Mouse (Mus musculus) stomach, postnatal 0 days (tissue): ENCODE data around the gene Rxrb. TPM values are rescaled to one million over a fixed set of nuclear protein-coding genes. Genes with fewer than 3 reads are reported as not detected.
A peak's percentile ranks its signal among the peaks of the same experiment; 100 is the strongest.

Experiments used
- ATAC-seq: fragments of 200-750 bp; cut with Nextera tagmentation; 2 replicates; pipeline ENCODE4 v1.8.0; 2017; ENCODE audit not compliant: low FRiP score, low TSS enrichment
- DNase-seq: peaks from one replicate; pipeline ENCODE4 v3.0.0-alpha.2; 2016; ENCODE audit warnings: low spot score
- H3K27ac ChIP-seq: fragments of 300-500 bp; sonication (generic); replicated peaks from 2 replicates; pipeline ENCODE4 v1.5.1; 2014; ENCODE audit warnings: mild to moderate bottlenecking, control low read depth
- H3K27me3 ChIP-seq: fragments of 300-500 bp; sonication (generic); 2 replicates; pipeline ENCODE4 v1.6.1; 2014; ENCODE audit warnings: low read length; ENCODE audit not compliant: control insufficient read depth, insufficient read depth
- H3K36me3 ChIP-seq: fragments of 300-500 bp; sonication (generic); 2 replicates; pipeline ENCODE4 v1.6.1; 2014; ENCODE audit warnings: low read length, mixed read lengths; ENCODE audit not compliant: control insufficient read depth, insufficient read depth
- H3K4me1 ChIP-seq: fragments of 300-500 bp; sonication (generic); replicated peaks from 2 replicates; pipeline ENCODE4 v1.6.1; 2014; ENCODE audit warnings: antibody characterized with exemption; ENCODE audit not compliant: control insufficient read depth, insufficient read depth
- H3K4me2 ChIP-seq: fragments of 300-500 bp; sonication (generic); replicated peaks from 2 replicates; pipeline ENCODE4 v1.6.1; 2014; ENCODE audit warnings: low read depth, mild to moderate bottlenecking, control low read depth, moderate library complexity
- H3K4me3 ChIP-seq: fragments of 300-500 bp; sonication (generic); 2 replicates; pipeline ENCODE4 v1.5.1; 2014; ENCODE audit warnings: low read depth, low read length, control low read depth
- H3K9ac ChIP-seq: fragments of 300-500 bp; sonication (generic); 2 replicates; pipeline ENCODE4 v1.6.1; 2014; ENCODE audit warnings: mild to moderate bottlenecking, low read length, control low read depth, mixed read lengths
- H3K9me3 ChIP-seq: fragments of 300-500 bp; sonication (generic); 2 replicates; pipeline ENCODE4 v1.6.1; 2016; ENCODE audit warnings: low read length; ENCODE audit not compliant: control insufficient read depth
- CTCF ChIP-seq: IDR thresholded peaks from 2 replicates; pipeline ENCODE4 v1.5.1; 2016; ENCODE audit warnings: antibody characterized with exemption, low read depth, mild to moderate bottlenecking, moderate library complexity
- EP300 ChIP-seq: optimal IDR thresholded peaks from 2 replicates; pipeline ENCODE3; 2016; ENCODE audit warnings: antibody characterized with exemption
- WGBS: fragments of 180-500 bp; shearing (Covaris S2); extraction: QIAGEN DNeasy Blood & Tissue Kit; methylation state at CpG from one replicate; pipeline ENCODE4 v1.1.7; 2014; 5-methylcytosine and 5-hydroxymethylcytosine counted together
- microRNA counts: library from miRNA; unstranded; fragments of <30 nt; microRNA quantifications from one replicate; lab custom pipeline; 2015
- microRNA-seq: library from miRNA; unstranded; fragments of <30 nt; microRNA quantifications from one replicate; pipeline ENCODE4, GENCODE M21; 2016
- polyA plus RNA-seq: library from polyadenylated mRNA; unstranded; fragments of >200 nt; fragmentation: Nextera tagmentation; extraction: Ambion mirVana; gene quantifications from 2 replicates; pipeline ENCODE4 v1.2.1, GENCODE M21; 2015

Gene Rxrb
- polyA plus RNA-seq, 1 experiment from 2014 or later, result 25.0 TPM

GRCm38 (mm10) chr17:34079002-34079401, 47.4 kb downstream of the Rxrb start:
- WGBS, result 87% methylated on average over 11 of the region's 11 CpGs
- Histone ChIP-seq H3K4me1 (no peaks in the 10 kb centered on the region), H3K36me3 (no peaks in the 10 kb centered on the region), H3K9me3 (no peaks in the 10 kb centered on the region), H3K4me3 (no peak overlapping the region), H3K27ac (no peak overlapping the region), H3K27me3 (no peaks in the 10 kb centered on the region), H3K4me2 (no peak overlapping the region), H3K9ac (no peak overlapping the region)
- DNase-seq, result no peak
- no peak for TF ChIP-seq CTCF
- TF ChIP-seq EP300, result no peak
- ATAC-seq, result no peak

DNA sequence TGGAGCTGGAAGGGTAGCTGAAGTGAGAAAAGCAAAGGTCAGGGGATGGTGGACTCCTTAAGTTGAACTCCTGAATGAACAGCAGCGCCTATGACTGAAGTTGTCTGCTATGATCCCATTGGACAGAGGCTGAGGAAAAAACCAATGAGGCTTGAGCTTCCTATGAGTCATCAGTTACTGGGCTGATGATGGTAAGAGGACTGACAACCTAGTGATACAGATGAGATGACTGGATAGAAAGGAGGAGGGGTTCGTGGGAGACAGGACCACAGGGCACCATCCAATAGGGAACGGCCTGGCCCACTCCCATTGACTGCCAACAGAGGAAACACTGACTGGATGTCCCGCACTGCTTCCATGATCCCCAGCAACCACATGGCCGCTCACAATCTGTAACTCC, 48.0 kb downstream of the Rxrb start:
- Histone ChIP-seq H3K9ac (no peak overlapping the region), H3K4me3 (no peak overlapping the region), H3K36me3 (no peaks in the 10 kb centered on the region), H3K4me2 (no peak overlapping the region), H3K27ac (no peak overlapping the region), H3K9me3 (no peaks in the 10 kb centered on the region), H3K4me1 (no peaks in the 10 kb centered on the region), H3K27me3 (no peaks in the 10 kb centered on the region)
- WGBS, result 20% methylated on average over 5 of the region's 5 CpGs
- no peak for TF ChIP-seq EP300
- no peak for TF ChIP-seq CTCF
- ATAC-seq (peak; percentile 78), DNase-seq (peak; percentile 31)

- Histone ChIP-seq H3K4me2 (no peak overlapping the region), H3K9me3 (no peaks in the 10 kb centered on the region), H3K27me3 (no peaks in the 10 kb centered on the region), H3K27ac (no peak overlapping the region), H3K36me3 (no peaks in the 10 kb centered on the region), H3K9ac (no peak overlapping the region), H3K4me3 (no peak overlapping the region), H3K4me1 (no peaks in the 10 kb centered on the region)
- ATAC-seq (no peak), DNase-seq (no peak)
- TF ChIP-seq EP300 (no peak), CTCF (no peak)
- 9% methylated on average over 8 of the region's 8 CpGs for WGBS
These were observed 51.5 kb downstream of the Rxrb start for GRCm38 (mm10) chr17:34083104-34083503.

DNA sequence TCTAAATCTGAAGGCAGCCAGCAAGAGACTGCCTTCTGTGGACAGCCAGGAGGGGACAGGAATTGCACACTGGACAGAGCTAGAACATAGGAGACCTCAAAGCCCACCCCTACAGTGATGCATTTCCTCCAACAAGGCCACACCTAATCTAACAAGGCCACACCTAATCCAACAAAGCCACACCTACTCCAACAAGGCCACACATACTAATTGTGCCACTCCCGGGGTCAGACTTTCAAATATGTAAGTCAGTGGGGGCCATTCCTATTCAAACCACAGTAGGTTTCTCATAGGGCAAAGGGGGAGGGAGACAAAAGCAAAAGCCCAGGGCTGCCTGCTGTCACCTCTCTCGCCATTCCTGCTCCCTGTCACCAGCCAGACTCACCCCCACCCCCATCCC, 55.8 kb downstream of the Rxrb start:
- H3K9ac ChIP-seq, result no peak overlapping the region
- WGBS, result 42% methylated on average over 2 of the region's 2 CpGs
- ATAC-seq, result peak; percentile 36; the same call in 1 of the 2 replicates
- H3K4me2 ChIP-seq, result no peak overlapping the region
- no peak overlapping the region for H3K27ac ChIP-seq
- no peak for DNase-seq
- H3K4me1 ChIP-seq, result no peaks in the 10 kb centered on the region
- no peaks in the 10 kb centered on the region for H3K27me3 ChIP-seq
- H3K4me3 ChIP-seq, result no peak overlapping the region
- no peak for TF ChIP-seq CTCF
- no peak for TF ChIP-seq EP300
- no peaks in the 10 kb centered on the region for H3K9me3 ChIP-seq
- no peaks in the 10 kb centered on the region for H3K36me3 ChIP-seq

MicroRNAs encoded within 50 kb of the gene (microRNA counts, 519-probe panel; counts per million panel counts)
- not detected for microRNA mmu-miR-219 (lab: Ali Mortazavi, UCI)

Small RNAs within 50 kb of the gene (microRNA-seq; reads per million reads assigned to microRNA genes)
- gene Mir219a-1, result not detected
- not detected for gene Mir219c

Other genes starting within 250 kb of the Rxrb start
- gene Angptl4, start 250.0 kb upstream of the Rxrb start, polyA plus RNA-seq, result 31.3 and 42.4 TPM in 2 replicates
- gene Kank3, start 221.3 kb upstream of the Rxrb start, polyA plus RNA-seq, result 17.1 and 20.3 TPM in 2 replicates
- gene Rps28, start 207.2 kb upstream of the Rxrb start, polyA plus RNA-seq, result 1,008 and 1,055 TPM in 2 replicates
- 497 TPM in 2 replicates for gene Ndufa7, start 207.2 kb upstream of the Rxrb start, polyA plus RNA-seq
- gene Cd320, start 188.7 kb upstream of the Rxrb start, polyA plus RNA-seq, result 32.7 and 38.2 TPM in 2 replicates
- not detected in 2 replicates for gene Gm7029, start 158.0 kb upstream of the Rxrb start, polyA plus RNA-seq
- gene Kifc1, start 141.2 kb upstream of the Rxrb start, polyA plus RNA-seq, result 1.3 and 1.7 TPM in 2 replicates
- 1.1 TPM in 2 replicates for gene Platr17, start 126.7 kb upstream of the Rxrb start, polyA plus RNA-seq
- 18.1 and 22.4 TPM in 2 replicates for gene Daxx, start 122.4 kb upstream of the Rxrb start, polyA plus RNA-seq
- gene Tapbp, start 115.9 kb upstream of the Rxrb start, polyA plus RNA-seq, result 63.7 and 72.4 TPM in 2 replicates
- 10.7 and 12.2 TPM in 2 replicates for gene Zbtb22, start 115.9 kb upstream of the Rxrb start, polyA plus RNA-seq
- 18.6 and 24.4 TPM in 2 replicates for gene Rgl2, start 102.3 kb upstream of the Rxrb start, polyA plus RNA-seq
- gene Pfdn6, start 91.5 kb upstream of the Rxrb start, polyA plus RNA-seq, result 92.7 and 96.8 TPM in 2 replicates
- 17.1 and 20.2 TPM in 2 replicates for gene Wdr46, start 91.2 kb upstream of the Rxrb start, polyA plus RNA-seq
- gene B3galt4, start 80.3 kb upstream of the Rxrb start, polyA plus RNA-seq, result 15.0 and 15.2 TPM in 2 replicates
- gene Vps52, start 76.0 kb upstream of the Rxrb start, polyA plus RNA-seq, result 24.7 and 26.3 TPM in 2 replicates
- gene Rps18, start 75.8 kb upstream of the Rxrb start, polyA plus RNA-seq, result 1,740 and 1,781 TPM in 2 replicates
- 129 and 130 TPM in 2 replicates for gene H2-K1, start 31.5 kb upstream of the Rxrb start, polyA plus RNA-seq
- 13.3 and 14.6 TPM in 2 replicates for gene Ring1, start 7.1 kb upstream of the Rxrb start, polyA plus RNA-seq
- 37.6 and 42.4 TPM in 2 replicates for gene H2-Ke6, start 3.8 kb upstream of the Rxrb start, polyA plus RNA-seq
- 114 and 118 TPM in 2 replicates for gene Slc39a7, start 130 bp upstream of the Rxrb start, polyA plus RNA-seq
- gene Col11a2, start 7.6 kb downstream of the Rxrb start, polyA plus RNA-seq, result 0.18 and 0.29 TPM in 2 replicates
- gene H2-Oa, start 60.5 kb downstream of the Rxrb start, polyA plus RNA-seq, result 0.25 and 0.29 TPM in 2 replicates
- 9.1 and 9.5 TPM in 2 replicates for gene H2-DMa, start 87.7 kb downstream of the Rxrb start, polyA plus RNA-seq
- 45.0 and 48.1 TPM in 2 replicates for gene Brd2, start 90.8 kb downstream of the Rxrb start, polyA plus RNA-seq
- 0.45 and 0.53 TPM in 2 replicates for gene H2-DMb2, start 111.5 kb downstream of the Rxrb start, polyA plus RNA-seq
- 2.1 and 2.6 TPM in 2 replicates for gene H2-DMb1, start 121.3 kb downstream of the Rxrb start, polyA plus RNA-seq
- 7.0 and 8.3 TPM in 2 replicates for gene Tap1, start 155.7 kb downstream of the Rxrb start, polyA plus RNA-seq
- gene Psmb9, start 156.0 kb downstream of the Rxrb start, polyA plus RNA-seq, result 11.9 and 12.8 TPM in 2 replicates
- 15.5 and 16.2 TPM in 2 replicates for gene Psmb8, start 165.9 kb downstream of the Rxrb start, polyA plus RNA-seq
- 5.8 and 5.9 TPM in 2 replicates for gene Tap2, start 171.7 kb downstream of the Rxrb start, polyA plus RNA-seq
- gene H2-Ob, start 207.1 kb downstream of the Rxrb start, polyA plus RNA-seq, result 0.13 and 0.16 TPM in 2 replicates
- 19.3 and 20.1 TPM in 2 replicates for gene H2-Ab1, start 225.9 kb downstream of the Rxrb start, polyA plus RNA-seq